Mouse (Mus musculus): ENCODE results near the gene Olfr1186. TPM values are rescaled to one million over a fixed set of nuclear protein-coding genes. Genes with fewer than 3 reads are reported as not detected.

Gene Olfr1186
- not detected in 2 replicates for polyA plus RNA-seq (2012; rRNA removed)

DNA sequence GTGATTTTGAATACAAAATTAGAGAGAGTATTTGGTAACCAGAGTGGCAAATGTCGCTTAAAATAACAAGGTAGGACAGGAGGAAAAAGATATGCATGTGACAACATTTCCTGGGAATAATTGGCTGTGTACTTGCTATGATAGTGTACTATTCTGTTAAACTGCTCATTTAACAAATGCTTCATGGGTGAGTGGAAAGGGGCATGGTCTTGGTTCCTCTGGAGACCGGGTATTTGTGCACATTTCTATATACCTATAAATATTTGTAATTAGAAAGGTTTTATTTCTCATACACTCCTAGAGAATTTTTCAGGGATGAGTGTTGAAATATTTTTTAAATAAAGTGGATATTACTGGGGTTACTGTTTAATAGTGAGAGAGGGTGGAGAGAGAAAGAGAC lies at the start of gene Olfr1186:
TSS of gene Olfr1186 (plus strand) at position 301 of the 400 bp plus-strand sequence.

GRCm38 (mm10) chr2:88483298-88483697 lies 35.1 kb upstream of the Olfr1186 start, which contains the start of gene Olfr1184:
TSS of gene Olfr1184 (plus strand) at chr2:88483598.

DNA sequence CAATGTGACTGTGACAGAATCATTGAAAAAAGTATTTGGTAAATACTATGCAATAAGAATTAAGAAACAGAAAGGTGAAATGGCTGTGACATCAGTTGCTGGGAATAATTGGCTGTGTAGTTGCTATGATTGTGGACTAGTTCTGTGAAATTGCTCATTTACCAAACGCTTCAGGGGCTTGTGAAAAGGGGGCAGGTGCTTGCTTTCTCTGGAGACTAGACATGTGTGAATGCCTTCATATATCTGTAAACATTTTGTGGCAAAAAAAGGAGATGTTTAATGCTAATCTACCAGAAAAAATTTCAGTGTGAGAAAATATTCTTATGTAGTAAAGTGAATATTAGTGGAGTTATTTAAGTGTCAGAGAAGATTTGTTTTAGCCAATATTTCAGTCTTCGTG lies 25.3 kb upstream of the Olfr1186 start, which contains the start of gene Olfr1185-ps1:
TSS of gene Olfr1185-ps1 (plus strand) at position 301 of the 400 bp plus-strand sequence.

DNA sequence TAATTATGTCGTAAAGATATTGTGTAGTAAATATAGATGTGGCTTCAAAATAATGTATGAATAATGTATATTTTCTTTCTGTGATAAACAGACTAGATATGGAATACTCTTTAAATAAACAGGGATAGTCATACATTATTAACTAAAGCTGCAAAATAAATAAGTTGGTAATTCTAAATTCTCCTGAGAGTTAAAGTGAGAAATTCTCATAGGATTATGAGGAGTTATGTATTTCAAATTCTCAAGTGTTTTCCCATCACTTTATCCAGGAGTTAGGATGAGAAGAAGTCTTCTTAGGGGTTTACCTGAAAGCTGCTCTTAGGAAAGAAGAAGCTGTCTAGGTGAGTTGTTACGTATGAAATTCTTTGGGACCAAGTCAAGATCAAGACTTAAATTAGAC lies 38.3 kb downstream of the Olfr1186 start, which contains the start of gene Olfr1188:
TSS of gene Olfr1188 (plus strand) at position 301 of the 400 bp plus-strand sequence.

Other genes starting within 250 kb of the Olfr1186 start
- gene Olfr1173, start 238.7 kb upstream of the Olfr1186 start, polyA plus RNA-seq (2012; rRNA removed) = not detected in 2 replicates
- not detected in 2 replicates for gene Olfr1174-ps, start 203.4 kb upstream of the Olfr1186 start, polyA plus RNA-seq (2012; rRNA removed)
- gene Olfr1175-ps, start 191.3 kb upstream of the Olfr1186 start, polyA plus RNA-seq (2012; rRNA removed) = not detected in 2 replicates
- gene Olfr1176, start 181.8 kb upstream of the Olfr1186 start, polyA plus RNA-seq (2012; rRNA removed) = not detected in 2 replicates
- gene Olfr1177-ps, start 172.1 kb upstream of the Olfr1186 start, polyA plus RNA-seq (2012; rRNA removed) = not detected in 2 replicates
- not detected in 2 replicates for gene Olfr1178, start 131.5 kb upstream of the Olfr1186 start, polyA plus RNA-seq (2012; rRNA removed)
- gene Olfr1179, start 112.1 kb upstream of the Olfr1186 start, polyA plus RNA-seq (2012; rRNA removed) = not detected in 2 replicates
- not detected in 2 replicates for gene Olfr1180, start 99.4 kb upstream of the Olfr1186 start, polyA plus RNA-seq (2012; rRNA removed)
- gene Olfr1181, start 92.4 kb upstream of the Olfr1186 start, polyA plus RNA-seq (2012; rRNA removed) = not detected in 2 replicates
- not detected in 2 replicates for gene Gm13757, start 69.4 kb upstream of the Olfr1186 start, polyA plus RNA-seq (2012; rRNA removed)
- not detected in 2 replicates for gene Olfr1183, start 63.7 kb upstream of the Olfr1186 start, polyA plus RNA-seq (2012; rRNA removed)
- not detected in 2 replicates for gene Olfr1184, start 35.0 kb upstream of the Olfr1186 start, polyA plus RNA-seq (2012; rRNA removed)
- gene Olfr1185-ps1, start 25.2 kb upstream of the Olfr1186 start, polyA plus RNA-seq (2012; rRNA removed) = not detected in 2 replicates
- not detected in 2 replicates for gene Olfr1188, start 38.4 kb downstream of the Olfr1186 start, polyA plus RNA-seq (2012; rRNA removed)
- gene Olfr1189, start 67.9 kb downstream of the Olfr1186 start, polyA plus RNA-seq (2012; rRNA removed) = not detected in 2 replicates
- not detected in 2 replicates for gene Olfr1191-ps1, start 122.0 kb downstream of the Olfr1186 start, polyA plus RNA-seq (2012; rRNA removed)
- not detected in 2 replicates for gene Olfr1192-ps1, start 130.0 kb downstream of the Olfr1186 start, polyA plus RNA-seq (2012; rRNA removed)
- gene Olfr1193, start 157.1 kb downstream of the Olfr1186 start, polyA plus RNA-seq (2012; rRNA removed) = not detected in 2 replicates
- not detected in 2 replicates for gene Olfr1195, start 170.6 kb downstream of the Olfr1186 start, polyA plus RNA-seq (2012; rRNA removed)
- gene Olfr1196, start 186.0 kb downstream of the Olfr1186 start, polyA plus RNA-seq (2012; rRNA removed) = not detected in 2 replicates
- not detected in 2 replicates for gene Olfr1197, start 213.8 kb downstream of the Olfr1186 start, polyA plus RNA-seq (2012; rRNA removed)
- not detected in 2 replicates for gene Olfr1198, start 232.8 kb downstream of the Olfr1186 start, polyA plus RNA-seq (2012; rRNA removed)
- not detected in 2 replicates for gene Olfr1199, start 241.9 kb downstream of the Olfr1186 start, polyA plus RNA-seq (2012; rRNA removed)